9 mouse cellular contexts compared by ENCODE assay signal in the genomic region with DNA sequence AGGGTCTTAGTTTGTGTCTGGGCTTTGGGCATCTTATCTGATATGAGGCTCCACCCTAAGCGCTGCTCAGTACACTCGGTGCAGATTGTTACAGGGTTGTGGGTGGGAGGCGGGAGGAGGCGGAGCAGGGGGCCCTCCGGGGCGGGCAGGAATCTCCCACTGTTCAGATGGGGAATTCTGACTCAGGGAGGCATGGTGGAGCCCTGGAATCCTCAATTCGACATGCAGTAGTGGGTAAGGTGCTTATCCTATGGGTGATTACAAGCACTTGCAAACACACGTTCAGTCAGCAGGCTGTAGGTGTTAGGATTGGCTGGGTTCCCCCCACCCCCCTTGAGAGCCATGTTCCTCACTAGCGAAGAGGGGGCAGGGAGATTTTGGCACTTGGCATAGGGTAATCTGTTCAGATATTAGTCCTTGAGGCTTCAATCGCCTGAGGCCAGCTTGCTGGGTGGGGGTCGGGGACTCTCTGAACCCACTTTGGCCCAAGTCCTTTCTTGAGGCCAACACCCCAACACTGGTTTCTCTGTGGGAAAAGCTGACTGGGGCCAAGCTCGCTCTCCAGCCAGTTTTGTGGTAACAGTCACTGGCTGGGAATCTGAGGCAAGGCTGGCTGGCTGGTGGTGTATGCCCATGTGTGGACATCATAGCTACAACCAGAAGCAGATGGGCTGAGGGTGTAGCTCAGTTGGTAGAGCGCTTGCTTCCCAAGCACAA. TPM values are rescaled to one million over a fixed set of nuclear protein-coding genes. Genes with fewer than 3 reads are reported as not detected.
DNase-seq lines count a peak whose midpoint lies in the region; ATAC-seq and TF ChIP-seq lines count a peak whose summit lies in the region.
"Had no signal": no experiment of that assay in that cellular context is flagged by ENCODE, and none has a peak within 500 bp of the region (broad histone marks: within the 10 kb centered on the region; RNA-seq: fewer than 3 reads in every experiment).

No protein-coding gene starts in this region.

- no peaks in the 10 kb centered on the region for H3K36me3 ChIP-seq in heart, embryonic 10.5 days
- no peaks in the 10 kb centered on the region for H3K36me3 ChIP-seq in lung, embryonic 16.5 days (ENCODE audit: control insufficient read depth, insufficient read depth, low read length)
- H3K36me3 ChIP-seq in neural tube, embryonic 15.5 days = peaks cover 8% of the 10 kb centered on the region; the same call in 1 of the 2 replicates

- TF ChIP-seq CTCF in left cerebral cortex, adult 2 months (IDR thresholded peaks at IDR 0.05) = no peak

- peaks cover 26% of the 10 kb centered on the region for H3K4me1 ChIP-seq in heart, embryonic 10.5 days
- no peaks in the 10 kb centered on the region; the same call in 1 of the 2 replicates for H3K4me1 ChIP-seq in lung, embryonic 16.5 days (replicated peaks; ENCODE audit: control insufficient read depth, insufficient read depth, low read length)
- H3K4me1 ChIP-seq in neural tube, embryonic 15.5 days = peaks cover 24% of the 10 kb centered on the region

- peaks cover 7% of the 10 kb centered on the region for H3K9me3 ChIP-seq in heart, embryonic 10.5 days
- peaks cover 4% of the 10 kb centered on the region; the same call in 1 of the 2 replicates for H3K9me3 ChIP-seq in lung, embryonic 16.5 days (ENCODE audit: control insufficient read depth, low read length)
- no peaks in the 10 kb centered on the region for H3K9me3 ChIP-seq in neural tube, embryonic 15.5 days (replicated peaks)

- H3K4me3 ChIP-seq in heart, embryonic 10.5 days = peak overlapping the region; percentile 41
- H3K4me3 ChIP-seq in lung, embryonic 16.5 days (ENCODE audit: low read length) = no peak overlapping the region
- H3K4me3 ChIP-seq in neural tube, embryonic 15.5 days (replicated peaks) = no peak overlapping the region
- H3K4me3 ChIP-seq in left cerebral cortex, adult 2 months = no peak overlapping the region

- 0 out of 2 replicates have a peak overlapping the region, but pooled peaks have one; percentile 13 for H3K4me2 ChIP-seq in lung, embryonic 16.5 days (ENCODE audit: low read depth, low read length)
- 0 out of 2 replicates have a peak overlapping the region, but pooled peaks have one; percentile 0 for H3K4me2 ChIP-seq in neural tube, embryonic 15.5 days

- WGBS in heart, embryonic 10.5 days = 29% methylated on average over 13 of the region's 13 CpGs
- whole genome bisulfite sequencing in lung, embryonic 16.5 days = 29% methylated on average over 13 of the region's 13 CpGs
- WGBS in neural tube, embryonic 15.5 days = 35% methylated on average over 13 of the region's 13 CpGs

- no peak overlapping the region for H3K9ac ChIP-seq in lung, embryonic 16.5 days (ENCODE audit: low read length)
- H3K9ac ChIP-seq in neural tube, embryonic 15.5 days (replicated peaks) = no peak overlapping the region

- no peak overlapping the region for H3K27ac ChIP-seq in heart, embryonic 10.5 days
- H3K27ac ChIP-seq in lung, embryonic 16.5 days (ENCODE audit: low read length) = no peak overlapping the region
- H3K27ac ChIP-seq in neural tube, embryonic 15.5 days (replicated peaks) = 0 out of 2 replicates have a peak overlapping the region, but pooled peaks have one; percentile 3
- H3K27ac ChIP-seq in left cerebral cortex, adult 2 months = no peak overlapping the region

- intact Hi-C loops in left cerebral cortex, adult 2 months (cut with DNase I) = loop anchor here (5.0 to 10.0 kb wide), 3 partner anchors 328 to 655 kb away; no protein-coding TSS in a partner anchor

- DNase-seq in heart, embryonic 10.5 days (ENCODE audit: low spot score) = no peak
- DNase-seq in heart, adult 18-20 months = no peak
- no peak for DNase-seq in lung, postnatal 14 days
- peak; percentile 53 to 73 for DNase-seq in layer of hippocampus, adult 18-20 months (ENCODE audit: low spot score in 2 of 2)
- no peak for DNase-seq in spleen, postnatal 14 days (ENCODE audit: low spot score in 2 of 2)
- DNase-seq in left cerebral cortex, adult 2 months (ENCODE audit: extremely low spot score in 1 of 2, low spot score in 2 of 2) = no peak

- peak; percentile 30; the same call in 1 of the 2 replicates for ATAC-seq in lung, embryonic 16.5 days (ENCODE audit: low read depth)
- no peak for ATAC-seq in neural tube, embryonic 15.5 days (ENCODE audit: low FRiP score)

- H3K27me3 ChIP-seq in heart, embryonic 10.5 days (ENCODE audit: insufficient read depth, poor library complexity, severe bottlenecking) = peaks cover 21% of the 10 kb centered on the region; the same call in 1 of the 2 replicates
- no peaks in the 10 kb centered on the region for H3K27me3 ChIP-seq in lung, embryonic 16.5 days (ENCODE audit: control insufficient read depth, insufficient read depth, low read depth, low read length)
- no peaks in the 10 kb centered on the region for H3K27me3 ChIP-seq in neural tube, embryonic 15.5 days (replicated peaks)

RNA-seq across cellular contexts. Expression of a gene that starts 27.2 kb away (rescaled TPM):
- not detected in 2 replicates for polyA plus RNA-seq in heart, embryonic 10.5 days (2016; fragmentation: Nextera tagmentation; extraction: Ambion mirVana)
- total RNA-seq in heart, adult 18-20 months (2021) = not detected
- not detected in 2 replicates for polyA plus RNA-seq in lung, embryonic 16.5 days (2015; fragmentation: Nextera tagmentation; extraction: Ambion mirVana)
- not detected for total RNA-seq in layer of hippocampus, adult 18-20 months (2021)
- polyA plus RNA-seq in neural tube, embryonic 15.5 days (2015; fragmentation: Nextera tagmentation; extraction: Ambion mirVana) = 0.05 and 0.10 TPM in 2 replicates
- under 1 TPM in 1 of 2 experiments, not detected in 1; 0.12 TPM for total RNA-seq in left cerebral cortex, adult 2 months (2021)

RNA-seq across cellular contexts. Expression of a gene that starts 39.4 kb away (rescaled TPM):
- polyA plus RNA-seq in heart, embryonic 10.5 days (2016; fragmentation: Nextera tagmentation; extraction: Ambion mirVana) = not detected in 2 replicates
- total RNA-seq in heart, adult 18-20 months (2021) = not detected
- not detected in 2 replicates for polyA plus RNA-seq in lung, embryonic 16.5 days (2015; fragmentation: Nextera tagmentation; extraction: Ambion mirVana)
- total RNA-seq in layer of hippocampus, adult 18-20 months (2021) = not detected
- polyA plus RNA-seq in neural tube, embryonic 15.5 days (2015; fragmentation: Nextera tagmentation; extraction: Ambion mirVana) = not detected in 2 replicates
- total RNA-seq in left cerebral cortex, adult 2 months (2021) = not detected
- total RNA-seq: hematopoietic stem cell, adult 5-6 weeks had no signal

RNA-seq across cellular contexts. Expression of a gene that starts 47.1 kb away (rescaled TPM):
- 31.5 and 50.1 TPM in 2 replicates for polyA plus RNA-seq in heart, embryonic 10.5 days (2016; fragmentation: Nextera tagmentation; extraction: Ambion mirVana)
- total RNA-seq in heart, adult 18-20 months (2021) = 10 to 100 TPM; 28.2 to 30.6 TPM
- 20.0 and 24.9 TPM in 2 replicates for polyA plus RNA-seq in lung, embryonic 16.5 days (2015; fragmentation: Nextera tagmentation; extraction: Ambion mirVana)
- 10 to 100 TPM; 80.1 to 83.4 TPM for total RNA-seq in layer of hippocampus, adult 18-20 months (2021)
- polyA plus RNA-seq in neural tube, embryonic 15.5 days (2015; fragmentation: Nextera tagmentation; extraction: Ambion mirVana) = 46.6 and 49.8 TPM in 2 replicates
- total RNA-seq in left cerebral cortex, adult 2 months (2021) = 10 to 100 TPM; 86.7 to 91.7 TPM

Comparison
In these comparisons a context has a peak if more than half of its experiments do, and no peak if none do; other contexts are left out.
1. DNase-seq: peak in layer of hippocampus, adult 18-20 months (2 of 2); none in heart, embryonic 10.5 days (single experiment), heart, adult 18-20 months (0 of 2), lung, postnatal 14 days (single experiment), spleen, postnatal 14 days (0 of 2) and left cerebral cortex, adult 2 months (0 of 2).